18 mouse cellular contexts compared by ENCODE assay signal in genomic region chr2:144046916-144047315, GRCm38 (mm10). TPM values are rescaled to one million over a fixed set of nuclear protein-coding genes. Genes with fewer than 3 reads are reported as not detected.
DNase-seq lines count a peak whose midpoint lies in the region; ATAC-seq and TF ChIP-seq lines count a peak whose summit lies in the region.
"Had no signal": no experiment of that assay in that cellular context is flagged by ENCODE, and none has a peak within 500 bp of the region (broad histone marks: within the 10 kb centered on the region; RNA-seq: fewer than 3 reads in every experiment).

No protein-coding gene starts in this region.

- no peak overlapping the region for H3K4me3 ChIP-seq in lung, postnatal 0 days (ENCODE audit: low read depth, low read length)
- H3K4me3 ChIP-seq: heart, embryonic 13.5 days; limb, embryonic 15.5 days; midbrain, embryonic 12.5 days had no signal

- no peaks in the 10 kb centered on the region for H3K27me3 ChIP-seq in lung, postnatal 0 days (replicated peaks; ENCODE audit: insufficient read depth, low read length)
- H3K27me3 ChIP-seq: heart, embryonic 13.5 days; limb, embryonic 15.5 days; midbrain, embryonic 12.5 days had no signal

- no peaks in the 10 kb centered on the region for H3K4me1 ChIP-seq in lung, postnatal 0 days (ENCODE audit: insufficient read depth, low read depth, low read length)
- H3K4me1 ChIP-seq: midbrain, embryonic 12.5 days had no signal

- no peak for TF ChIP-seq EP300 in lung, postnatal 0 days (IDR thresholded peaks at IDR 0.05)

- no peak overlapping the region for H3K9ac ChIP-seq in lung, postnatal 0 days (replicated peaks; ENCODE audit: low read depth)
- H3K9ac ChIP-seq: heart, embryonic 13.5 days; limb, embryonic 15.5 days; midbrain, embryonic 12.5 days had no signal

- H3K36me3 ChIP-seq in lung, postnatal 0 days (ENCODE audit: insufficient read depth, low read length): no peaks in the 10 kb centered on the region
- H3K36me3 ChIP-seq: heart, embryonic 13.5 days; limb, embryonic 15.5 days; midbrain, embryonic 12.5 days had no signal

- no peaks in the 10 kb centered on the region for H3K9me3 ChIP-seq in lung, postnatal 0 days (ENCODE audit: low read length)

- TF ChIP-seq CTCF in lung, postnatal 0 days (IDR thresholded peaks at IDR 0.05): no peak

- no peak for ATAC-seq in lung, postnatal 0 days

- H3K27ac ChIP-seq in lung, postnatal 0 days (ENCODE audit: low read length): no peak overlapping the region; the same call in 1 of the 2 replicates
- H3K27ac ChIP-seq: heart, embryonic 13.5 days; limb, embryonic 15.5 days; midbrain, embryonic 12.5 days had no signal

- DNase-seq in kidney, postnatal 10 days: peak; percentile 9
- no peak for DNase-seq in kidney, adult 8-10 months
- DNase-seq in thymus, postnatal 25 days: peak; percentile 5
- no peak for DNase-seq in thymus, postnatal 10 days (ENCODE audit: low spot score in 2 of 2)
- DNase-seq in lung, postnatal 0 days (ENCODE audit: low spot score): peak; percentile 27
- DNase-seq in MN1 (ENCODE audit: low spot score): no peak
- DNase-seq in cerebellum, postnatal 10 days: no peak
- no peak for DNase-seq in embryo, embryonic 10 days (ENCODE audit: low spot score)
- DNase-seq: cerebellum, adult 11 months; gastrocnemius, postnatal 14 days; kidney, adult 18-20 months; right cerebral cortex, postnatal 4 days had no signal

- no peak overlapping the region for H3K4me2 ChIP-seq in lung, postnatal 0 days (replicated peaks; ENCODE audit: low read depth, low read length)
- H3K4me2 ChIP-seq: heart, embryonic 13.5 days; limb, embryonic 15.5 days; midbrain, embryonic 12.5 days had no signal

- 45% methylated on average over 11 of the region's 11 CpGs for WGBS in lung, postnatal 0 days

RNA-seq across cellular contexts. Expression of gene Banf2, which starts 14.1 kb away (rescaled TPM):
- not detected in 2 replicates for polyA plus RNA-seq in lung, postnatal 0 days (2015; fragmentation: Nextera tagmentation; extraction: Ambion mirVana)
- polyA plus RNA-seq: C2C12; heart, embryonic 13.5 days; hindbrain, embryonic 11.5 days; limb, embryonic 15.5 days; midbrain, embryonic 12.5 days; neural tube, embryonic 11.5 days had no signal

RNA-seq across cellular contexts. Expression of gene Rrbp1, which starts 35.9 kb away (rescaled TPM):
- 79.4 and 89.2 TPM in 2 replicates for polyA plus RNA-seq in lung, postnatal 0 days (2015; fragmentation: Nextera tagmentation; extraction: Ambion mirVana)

Comparison
In these comparisons a context has a peak if more than half of its experiments do, and no peak if none do; other contexts are left out.
1. DNase-seq: peak in kidney, postnatal 10 days (single experiment), thymus, postnatal 25 days (single experiment) and lung, postnatal 0 days (single experiment); none in kidney, adult 8-10 months (0 of 2), thymus, postnatal 10 days (0 of 2), MN1 (single experiment), cerebellum, postnatal 10 days (0 of 2) and embryo, embryonic 10 days (single experiment).